Mouse (Mus musculus) liver, postnatal 0 days (tissue): Measurements from ENCODE around the gene Trmt6.

Experiments
- CTCF ChIP-seq: sonication (generic); IDR thresholded peaks from 2 replicates; pipeline ENCODE4 v1.5.1; 2016; ENCODE audit warnings: antibody characterized with exemption, low read depth
- EP300 ChIP-seq: IDR thresholded peaks from 2 replicates; pipeline ENCODE4 v1.6.1; 2016; ENCODE audit warnings: antibody characterized with exemption, low read depth, mild to moderate bottlenecking

DNA sequence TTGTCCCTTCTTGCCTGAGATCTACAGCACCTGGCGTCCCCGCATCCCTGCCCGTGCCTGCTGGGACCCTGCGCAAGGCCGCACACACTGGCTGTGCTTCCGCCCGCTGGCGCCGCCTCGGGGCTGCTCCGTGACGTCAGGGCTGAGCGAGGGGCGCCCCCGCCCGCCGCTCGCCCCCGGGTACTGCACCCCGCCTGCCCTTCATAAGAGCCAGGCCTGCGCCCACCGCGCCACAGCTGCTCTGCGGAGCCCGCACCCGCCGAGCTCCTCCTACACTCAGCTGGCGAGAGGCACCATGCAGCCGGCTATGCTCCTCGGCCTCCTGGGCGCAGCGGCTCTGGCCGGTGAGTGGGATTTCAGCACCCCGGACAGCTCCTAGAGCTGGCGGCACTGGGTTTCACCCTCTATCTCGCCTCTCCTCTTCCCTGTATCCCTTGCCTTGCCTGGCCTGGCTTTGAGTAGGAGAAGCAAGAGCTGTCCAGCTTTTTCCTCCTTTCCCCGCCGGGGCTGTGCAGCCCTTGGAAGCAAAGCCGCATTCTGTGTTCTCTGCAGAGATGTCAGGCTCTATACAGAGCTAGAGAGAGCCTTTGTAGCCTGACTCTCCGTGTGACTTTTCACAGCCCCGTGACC, 34.3 kb downstream of the Trmt6 start:
- TF ChIP-seq CTCF = no peak
- TF ChIP-seq EP300 = no peak
